Mouse (Mus musculus): Measurements from ENCODE around the gene Mgat5. TPM values are rescaled to one million over a fixed set of nuclear protein-coding genes. Genes with fewer than 3 reads are reported as not detected.

Mgat5 gene
- polyA plus RNA-seq, 1 experiment: 11.4 TPM

- Histone ChIP-seq H3K4me3 (ENCODE audit: low read depth, low read length) (no peak overlapping the region), H3K27ac (ENCODE audit: insufficient read depth, low read depth, low read length) (no peak overlapping the region), H3K36me3 (ENCODE audit: control insufficient read depth, insufficient read depth, low read length) (peaks cover 66% of the 10 kb centered on the region), H3K27me3 (ENCODE audit: control insufficient read depth, insufficient read depth, low read length) (no peaks in the 10 kb centered on the region), H3K4me1 (ENCODE audit: control insufficient read depth, insufficient read depth, insufficient read length, low read length) (no peaks in the 10 kb centered on the region)
- TF ChIP-seq CTCF (IDR thresholded peaks at IDR 0.05; ENCODE audit: extremely low read depth, insufficient read length, insufficient replicate concordance, low read depth, low read length): no peak
- no peak for TF ChIP-seq POLR2A (IDR thresholded peaks at IDR 0.05; ENCODE audit: low read depth, low read length)
- WGBS: 97% methylated on average over 5 of the region's 5 CpGs
These were observed 270.9 kb downstream of the Mgat5 start for GRCm38 (mm10) chr1:127475756-127476155.

GRCm38 (mm10) chr1:127482911-127483310 lies 278.1 kb downstream of the Mgat5 start:
- Histone ChIP-seq H3K36me3 (ENCODE audit: control insufficient read depth, insufficient read depth, low read length) (peaks cover 44% of the 10 kb centered on the region), H3K4me1 (ENCODE audit: control insufficient read depth, insufficient read depth, insufficient read length, low read length) (no peaks in the 10 kb centered on the region), H3K27ac (ENCODE audit: insufficient read depth, low read depth, low read length) (no peak overlapping the region), H3K27me3 (ENCODE audit: control insufficient read depth, insufficient read depth, low read length) (no peaks in the 10 kb centered on the region), H3K4me3 (ENCODE audit: low read depth, low read length) (no peak overlapping the region)
- 73% methylated on average over 10 of the region's 10 CpGs for WGBS
- TF ChIP-seq POLR2A (IDR thresholded peaks at IDR 0.05; ENCODE audit: low read depth, low read length) (no peak), CTCF (IDR thresholded peaks at IDR 0.05; ENCODE audit: extremely low read depth, insufficient read length, insufficient replicate concordance, low read depth, low read length) (no peak)

DNA sequence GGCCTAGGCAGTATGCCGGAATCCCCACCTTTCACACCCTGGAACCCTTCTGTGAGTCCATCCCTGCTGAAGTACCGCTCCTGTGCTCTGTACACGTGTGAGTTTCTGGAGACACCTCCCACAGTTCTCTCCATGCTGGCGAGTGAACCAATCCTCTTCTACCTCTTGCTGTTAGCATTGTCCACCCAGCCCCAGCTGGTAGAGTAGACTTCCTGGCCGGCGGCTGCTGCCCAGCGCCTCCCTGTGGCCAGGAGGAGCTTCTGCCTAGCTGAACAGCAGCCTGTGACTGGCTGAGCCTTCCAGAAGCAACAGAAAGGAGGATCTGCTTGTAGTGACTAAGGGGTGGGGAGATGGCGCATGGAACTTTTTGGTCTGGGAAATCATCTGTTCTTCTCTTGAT lies 279.4 kb downstream of the Mgat5 start:
- TF ChIP-seq CTCF (IDR thresholded peaks at IDR 0.05; ENCODE audit: extremely low read depth, insufficient read length, insufficient replicate concordance, low read depth, low read length) (0 out of 2 replicates have a peak, but pooled peaks have one; percentile 9), POLR2A (IDR thresholded peaks at IDR 0.05; ENCODE audit: low read depth, low read length) (no peak)
- 95% methylated on average over 8 of the region's 8 CpGs for WGBS

GRCm38 (mm10) chr1:127484826-127485225 lies 280.0 kb downstream of the Mgat5 start:
- no peak for TF ChIP-seq POLR2A (IDR thresholded peaks at IDR 0.05; ENCODE audit: low read depth, low read length)
- peak; percentile 76; the same call in 1 of the 2 replicates for TF ChIP-seq CTCF (IDR thresholded peaks at IDR 0.05; ENCODE audit: extremely low read depth, insufficient read length, insufficient replicate concordance, low read depth, low read length)
- Histone ChIP-seq H3K36me3 (ENCODE audit: control insufficient read depth, insufficient read depth, low read length) (peaks cover 33% of the 10 kb centered on the region), H3K27me3 (ENCODE audit: control insufficient read depth, insufficient read depth, low read length) (no peaks in the 10 kb centered on the region), H3K27ac (ENCODE audit: insufficient read depth, low read depth, low read length) (no peak overlapping the region), H3K4me3 (ENCODE audit: low read depth, low read length) (no peak overlapping the region), H3K4me1 (ENCODE audit: control insufficient read depth, insufficient read depth, insufficient read length, low read length) (no peaks in the 10 kb centered on the region)
- WGBS: 46% methylated on average over 7 of the region's 7 CpGs

More for the DNA sequence above, 279.4 kb downstream of the Mgat5 start:
- H3K4me3 ChIP-seq (ENCODE audit: low read depth, low read length): no peak overlapping the region
- peaks cover 36% of the 10 kb centered on the region for H3K36me3 ChIP-seq (ENCODE audit: control insufficient read depth, insufficient read depth, low read length)
- H3K27me3 ChIP-seq (ENCODE audit: control insufficient read depth, insufficient read depth, low read length): no peaks in the 10 kb centered on the region
- H3K4me1 ChIP-seq (ENCODE audit: control insufficient read depth, insufficient read depth, insufficient read length, low read length): no peaks in the 10 kb centered on the region
- no peak overlapping the region for H3K27ac ChIP-seq (ENCODE audit: insufficient read depth, low read depth, low read length)

DNA sequence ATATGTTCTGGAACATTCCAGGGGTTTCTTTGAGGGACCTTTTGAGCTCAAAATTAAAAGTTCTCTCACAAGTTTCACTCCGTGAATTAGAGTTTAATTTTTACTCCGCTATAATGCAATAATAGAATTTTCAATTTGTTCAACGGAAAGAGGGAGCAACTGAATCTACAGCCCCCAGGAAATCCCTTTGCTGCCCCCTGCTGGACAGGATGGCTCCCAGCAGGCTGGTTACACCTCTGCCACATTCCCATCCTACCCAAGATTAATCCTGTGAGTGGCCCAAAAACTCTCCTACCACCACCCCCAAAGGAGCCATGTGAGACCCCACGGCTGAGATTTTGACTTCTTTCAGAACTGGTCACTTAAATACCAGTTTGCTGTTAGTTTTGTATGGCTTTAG lies 282.3 kb downstream of the Mgat5 start:
- Histone ChIP-seq H3K4me3 (ENCODE audit: low read depth, low read length) (no peak overlapping the region), H3K36me3 (ENCODE audit: control insufficient read depth, insufficient read depth, low read length) (peaks cover 19% of the 10 kb centered on the region), H3K4me1 (ENCODE audit: control insufficient read depth, insufficient read depth, insufficient read length, low read length) (no peaks in the 10 kb centered on the region), H3K27ac (ENCODE audit: insufficient read depth, low read depth, low read length) (no peak overlapping the region), H3K27me3 (ENCODE audit: control insufficient read depth, insufficient read depth, low read length) (no peaks in the 10 kb centered on the region)
- 86% methylated on average over 4 of the region's 4 CpGs for WGBS
- peak; percentile 71; the same call in 1 of the 2 replicates for TF ChIP-seq CTCF (IDR thresholded peaks at IDR 0.05; ENCODE audit: extremely low read depth, insufficient read length, insufficient replicate concordance, low read depth, low read length)
- no peak for TF ChIP-seq POLR2A (IDR thresholded peaks at IDR 0.05; ENCODE audit: low read depth, low read length)

DNA sequence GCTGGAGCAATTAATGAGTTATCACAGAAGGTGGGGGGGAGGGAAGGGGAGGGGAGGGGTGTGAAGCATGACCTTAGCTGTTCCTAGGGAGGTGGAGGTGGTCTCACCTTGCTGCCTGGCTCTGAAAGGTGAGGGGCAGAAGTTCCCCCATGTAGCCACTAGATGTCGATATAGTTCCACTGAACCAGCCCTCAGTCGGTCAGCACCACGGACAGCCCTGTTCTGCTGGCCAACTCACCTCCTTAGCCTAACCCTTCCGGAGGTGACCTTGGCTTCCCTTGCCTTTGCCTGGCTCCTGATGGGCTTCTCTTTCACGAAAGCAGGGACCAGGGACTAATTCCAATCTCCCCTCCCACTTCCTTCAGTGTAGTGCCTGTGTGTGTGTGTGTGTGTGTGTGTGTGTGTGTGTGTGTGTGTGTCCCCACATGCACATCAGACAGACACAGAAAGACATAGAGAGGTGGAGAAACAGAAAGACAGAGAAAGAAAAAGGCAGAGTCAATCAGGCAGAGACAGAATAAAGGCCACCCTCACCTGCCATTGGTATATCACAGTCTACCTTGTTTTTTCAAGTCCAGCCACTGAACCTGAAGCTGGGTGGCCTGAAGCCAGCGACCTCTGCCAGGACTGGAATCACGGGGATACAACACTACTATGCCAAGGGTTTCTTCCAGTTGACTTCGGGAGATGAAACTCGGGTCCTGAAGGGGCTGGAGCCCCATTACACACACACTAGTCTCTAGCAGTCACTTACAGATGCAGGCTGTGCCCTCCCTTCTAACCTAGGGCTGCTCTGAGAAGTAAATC lies 292.1 kb downstream of the Mgat5 start:
- H3K4me1 ChIP-seq (ENCODE audit: control insufficient read depth, insufficient read depth, insufficient read length, low read length): no peaks in the 10 kb centered on the region
- no peak overlapping the region for H3K4me3 ChIP-seq (ENCODE audit: low read depth, low read length)
- H3K27me3 ChIP-seq (ENCODE audit: control insufficient read depth, insufficient read depth, low read length): no peaks in the 10 kb centered on the region
- TF ChIP-seq CTCF (IDR thresholded peaks at IDR 0.05; ENCODE audit: extremely low read depth, insufficient read length, insufficient replicate concordance, low read depth, low read length) (peak; percentile 96), POLR2A (IDR thresholded peaks at IDR 0.05; ENCODE audit: low read depth, low read length) (no peak)
- WGBS: 31% methylated on average over 9 of the region's 9 CpGs
- no peaks in the 10 kb centered on the region for H3K36me3 ChIP-seq (ENCODE audit: control insufficient read depth, insufficient read depth, low read length)
- H3K27ac ChIP-seq (ENCODE audit: insufficient read depth, low read depth, low read length): no peak overlapping the region

DNA sequence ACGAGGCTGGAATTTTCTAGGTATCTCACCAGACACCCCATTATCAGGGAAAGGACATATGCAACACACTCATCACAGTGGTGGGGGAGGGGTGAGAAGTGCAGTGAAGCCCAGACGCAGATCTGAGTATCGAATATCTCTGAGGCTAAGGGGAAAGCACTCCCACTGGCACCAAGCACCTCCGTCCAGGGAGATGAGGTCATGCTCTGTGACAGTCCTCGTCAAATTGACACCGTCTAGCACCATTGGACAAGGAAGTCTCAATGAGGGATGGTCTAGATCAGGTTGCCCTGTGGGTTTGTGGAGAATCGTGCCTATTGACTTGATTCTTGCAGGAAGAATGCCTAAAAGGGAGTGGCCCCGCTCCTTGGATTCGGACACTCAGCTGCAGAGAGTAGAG lies 293.9 kb downstream of the Mgat5 start:
- Histone ChIP-seq H3K27ac (ENCODE audit: insufficient read depth, low read depth, low read length) (no peak overlapping the region), H3K4me1 (ENCODE audit: control insufficient read depth, insufficient read depth, insufficient read length, low read length) (no peaks in the 10 kb centered on the region), H3K27me3 (ENCODE audit: control insufficient read depth, insufficient read depth, low read length) (no peaks in the 10 kb centered on the region), H3K36me3 (ENCODE audit: control insufficient read depth, insufficient read depth, low read length) (no peaks in the 10 kb centered on the region), H3K4me3 (ENCODE audit: low read depth, low read length) (no peak overlapping the region)
- no peak for TF ChIP-seq POLR2A (IDR thresholded peaks at IDR 0.05; ENCODE audit: low read depth, low read length)
- no peak for TF ChIP-seq CTCF (IDR thresholded peaks at IDR 0.05; ENCODE audit: extremely low read depth, insufficient read length, insufficient replicate concordance, low read depth, low read length)
- 54% methylated on average over 9 of the region's 9 CpGs for WGBS

Data from small intestine, adult 2 months (tissue).